Mouse (Mus musculus) layer of hippocampus, adult 18-20 months (tissue): ENCODE data around the gene Htra2. TPM values are rescaled to one million over a fixed set of nuclear protein-coding genes. Genes with fewer than 3 reads are reported as not detected.

Experiments used
- DNase-seq, 2 experiments: peaks; one replicate each; pipeline ENCODE4 v3.0.0; 2022; ENCODE audit warnings: low spot score in 2 of 2
- long read RNA-seq: library from polyadenylated mRNA; stranded (forward); transcript quantifications from one replicate; pipeline ENCODE4 v2.0.0, GENCODE M21; 2021
- total RNA-seq, 2 experiments: library from RNA; stranded (reverse); gene quantifications; 2 replicates each; pipeline ENCODE4 v1.2.3; 2021

The Htra2 gene
- total RNA-seq, result 10 to 100 TPM; 43.3 to 47.7 TPM
- long read RNA-seq, transcript Htra2-201 (8 exons, 1,725 nt), result major isoform, 24 of 49 reads
- long read RNA-seq, transcript Htra2-204 (7 exons, 1,605 nt), result minor isoform, 5 of 49 reads
- long read RNA-seq, partial matches to known transcripts, result 1 of 49 reads
- long read RNA-seq, other reads (novel, unspliced or antisense), result 17 of 49 reads

- peak in 1 of 2 experiments; percentile 34 for DNase-seq
Observed at GRCm38 (mm10) chr6:83054871-83055431, at the start of gene Htra2. Gene Htra2 (minus strand): TSS chr6:83055273.

- DNase-seq, result peak; percentile 62 to 76
Observed at GRCm38 (mm10) chr6:83104158-83104557, 49.1 kb upstream of the Htra2 start.

- no peak for DNase-seq
Observed at GRCm38 (mm10) chr6:83103130-83103650, 48.1 kb upstream of the Htra2 start.

GRCm38 (mm10) chr6:83101688-83102556, 46.8 kb upstream of the Htra2 start:
- DNase-seq, result peak in 1 of 2 experiments; percentile 68

- peak; percentile 87 to 95 for DNase-seq
Observed at GRCm38 (mm10) chr6:83101316-83101687, 46.2 kb upstream of the Htra2 start, which contains the start of the genes Ccdc142 and Gm42688. Gene Ccdc142 (plus strand): TSS chr6:83101601. Gene Gm42688 (plus strand): TSS chr6:83101617.

- no peak for DNase-seq
Observed at GRCm38 (mm10) chr6:83098411-83098810, 43.3 kb upstream of the Htra2 start.

GRCm38 (mm10) chr6:83095968-83096367, 40.9 kb upstream of the Htra2 start:
- no peak for DNase-seq

GRCm38 (mm10) chr6:83092416-83093127, 37.5 kb upstream of the Htra2 start:
- DNase-seq, result no peak

GRCm38 (mm10) chr6:83087926-83088260, 32.8 kb upstream of the Htra2 start:
- DNase-seq, result no peak

- DNase-seq, result no peak
Observed at GRCm38 (mm10) chr6:83087205-83087925, 32.3 kb upstream of the Htra2 start.

GRCm38 (mm10) chr6:83086121-83087035, 31.3 kb upstream of the Htra2 start, which contains the start of gene Lbx2:
Gene Lbx2 (plus strand): TSS chr6:83086367.
- DNase-seq, result no peak

GRCm38 (mm10) chr6:83084477-83084876, 29.4 kb upstream of the Htra2 start:
- no peak for DNase-seq

- no peak for DNase-seq
Observed at GRCm38 (mm10) chr6:83083497-83083896, 28.4 kb upstream of the Htra2 start.

- no peak for DNase-seq
Observed at GRCm38 (mm10) chr6:83080210-83080609, 25.1 kb upstream of the Htra2 start.

GRCm38 (mm10) chr6:83078324-83078858, 23.3 kb upstream of the Htra2 start:
- DNase-seq, result peak; percentile 97 to 99

GRCm38 (mm10) chr6:83077630-83078323, 22.7 kb upstream of the Htra2 start, which contains the start of gene Pcgf1:
Gene Pcgf1 (plus strand): TSS chr6:83077869.
- peak; percentile 45 to 60 for DNase-seq

- no peak for DNase-seq
Observed at GRCm38 (mm10) chr6:83074979-83075378, 19.9 kb upstream of the Htra2 start.

- DNase-seq, result no peak
Observed at GRCm38 (mm10) chr6:83071220-83071619, 16.1 kb upstream of the Htra2 start.
